Mouse (Mus musculus): ENCODE results near the gene Sptssa. TPM values are rescaled to one million over a fixed set of nuclear protein-coding genes. Genes with fewer than 3 reads are reported as not detected.
"Not testable (repeated sequence)": the region's sequence is repeated elsewhere in the genome, so short reads cannot be mapped to it uniquely, and the experiment has no call there.

Sptssa gene
- polyA plus RNA-seq, 1 experiment from 2014 or later, result 192 TPM

GRCm38 (mm10) chr12:54675396-54675795, 19.0 kb upstream of the Sptssa start:
- no peak for ATAC-seq (ENCODE audit: insufficient number of reproducible peaks, low FRiP score, low TSS enrichment, low read depth)
- no peak overlapping the region for H3K4me2 ChIP-seq (replicated peaks)
- H3K36me3 ChIP-seq, result peaks cover 56% of the 10 kb centered on the region
- H3K27ac ChIP-seq (replicated peaks), result no peak overlapping the region
- no peaks in the 10 kb centered on the region for H3K9me3 ChIP-seq (replicated peaks)
- no peak overlapping the region for H3K4me3 ChIP-seq (replicated peaks)
- no peaks in the 10 kb centered on the region for H3K27me3 ChIP-seq
- WGBS, result 96% methylated on average over 4 of the region's 4 CpGs
- H3K4me1 ChIP-seq, result no peaks in the 10 kb centered on the region
- no peak overlapping the region for H3K9ac ChIP-seq

- no peak for ATAC-seq (ENCODE audit: insufficient number of reproducible peaks, low FRiP score, low TSS enrichment, low read depth)
- Histone ChIP-seq H3K27me3 (no peaks in the 10 kb centered on the region), H3K4me1 (no peaks in the 10 kb centered on the region), H3K4me3 (replicated peaks) (no peak overlapping the region), H3K9ac (no peak overlapping the region), H3K9me3 (replicated peaks) (no peaks in the 10 kb centered on the region), H3K4me2 (replicated peaks) (no peak overlapping the region), H3K27ac (replicated peaks) (no peak overlapping the region), H3K36me3 (peaks cover 35% of the 10 kb centered on the region)
- WGBS, result 75% methylated on average over 4 of the region's 4 CpGs
These were observed 14.9 kb upstream of the Sptssa start for GRCm38 (mm10) chr12:54671262-54671661.

GRCm38 (mm10) chr12:54668141-54668540, 11.8 kb upstream of the Sptssa start:
- H3K4me1 ChIP-seq, result no peaks in the 10 kb centered on the region
- no peak overlapping the region for H3K9ac ChIP-seq
- no peaks in the 10 kb centered on the region for H3K27me3 ChIP-seq
- H3K4me3 ChIP-seq (replicated peaks), result no peak overlapping the region
- no peaks in the 10 kb centered on the region for H3K9me3 ChIP-seq (replicated peaks)
- peaks cover 15% of the 10 kb centered on the region for H3K36me3 ChIP-seq
- WGBS, result 92% methylated on average over 1 of the region's 1 CpGs
- no peak overlapping the region for H3K27ac ChIP-seq (replicated peaks)
- no peak overlapping the region for H3K4me2 ChIP-seq (replicated peaks)
- ATAC-seq (ENCODE audit: insufficient number of reproducible peaks, low FRiP score, low TSS enrichment, low read depth), result no peak

GRCm38 (mm10) chr12:54665526-54665925, 9.2 kb upstream of the Sptssa start:
- WGBS, result 80% methylated on average over 6 of the region's 6 CpGs

GRCm38 (mm10) chr12:54661470-54661869, 5.1 kb upstream of the Sptssa start:
- WGBS, result 70% methylated on average over 5 of the region's 5 CpGs
- not testable (repeated sequence) for ATAC-seq (ENCODE audit: insufficient number of reproducible peaks, low FRiP score, low TSS enrichment, low read depth); H3K36me3 ChIP-seq; H3K4me1 ChIP-seq; H3K4me2 ChIP-seq (replicated peaks); H3K9me3 ChIP-seq (replicated peaks); H3K4me3 ChIP-seq (replicated peaks); H3K27ac ChIP-seq (replicated peaks); H3K27me3 ChIP-seq; H3K9ac ChIP-seq

More at GRCm38 (mm10) chr12:54665526-54665925, 9.2 kb upstream of the Sptssa start:
- ATAC-seq (ENCODE audit: insufficient number of reproducible peaks, low FRiP score, low TSS enrichment, low read depth), result no peak
- H3K4me2 ChIP-seq (replicated peaks), result no peak overlapping the region
- no peak overlapping the region for H3K4me3 ChIP-seq (replicated peaks)
- H3K27me3 ChIP-seq, result no peaks in the 10 kb centered on the region
- H3K36me3 ChIP-seq, result peaks cover 3% of the 10 kb centered on the region
- H3K9me3 ChIP-seq (replicated peaks), result no peaks in the 10 kb centered on the region
- no peak overlapping the region for H3K27ac ChIP-seq (replicated peaks)
- H3K9ac ChIP-seq, result no peak overlapping the region
- no peaks in the 10 kb centered on the region for H3K4me1 ChIP-seq

GRCm38 (mm10) chr12:54659901-54660300, 3.5 kb upstream of the Sptssa start:
- no peak for ATAC-seq (ENCODE audit: insufficient number of reproducible peaks, low FRiP score, low TSS enrichment, low read depth)
- Histone ChIP-seq H3K36me3 (no peaks in the 10 kb centered on the region), H3K4me3 (replicated peaks) (no peak overlapping the region), H3K4me2 (replicated peaks) (no peak overlapping the region), H3K27ac (replicated peaks) (no peak overlapping the region), H3K9me3 (replicated peaks) (no peaks in the 10 kb centered on the region), H3K9ac (no peak overlapping the region), H3K27me3 (no peaks in the 10 kb centered on the region), H3K4me1 (peaks cover 6% of the 10 kb centered on the region)
- WGBS, result 70% methylated on average over 3 of the region's 3 CpGs

- 64% methylated on average over 7 of the region's 7 CpGs for WGBS
- H3K4me3 ChIP-seq (replicated peaks), result no peak overlapping the region
- H3K27ac ChIP-seq (replicated peaks), result no peak overlapping the region
- H3K36me3 ChIP-seq, result no peaks in the 10 kb centered on the region
- H3K9me3 ChIP-seq (replicated peaks), result no peaks in the 10 kb centered on the region
- H3K27me3 ChIP-seq, result no peaks in the 10 kb centered on the region
- H3K9ac ChIP-seq, result no peak overlapping the region
- H3K4me2 ChIP-seq (replicated peaks), result no peak overlapping the region
- H3K4me1 ChIP-seq, result peaks cover 13% of the 10 kb centered on the region
- ATAC-seq (ENCODE audit: insufficient number of reproducible peaks, low FRiP score, low TSS enrichment, low read depth), result no peak
These were observed 2.2 kb upstream of the Sptssa start for GRCm38 (mm10) chr12:54658425-54659092.

GRCm38 (mm10) chr12:54657951-54658350, 1.6 kb upstream of the Sptssa start:
- Histone ChIP-seq H3K9me3 (replicated peaks) (no peaks in the 10 kb centered on the region), H3K27ac (replicated peaks) (no peak overlapping the region), H3K36me3 (no peaks in the 10 kb centered on the region), H3K27me3 (no peaks in the 10 kb centered on the region), H3K4me1 (peaks cover 13% of the 10 kb centered on the region), H3K4me2 (replicated peaks) (no peak overlapping the region), H3K9ac (no peak overlapping the region), H3K4me3 (replicated peaks) (no peak overlapping the region)
- WGBS, result 93% methylated on average over 5 of the region's 5 CpGs
- no peak for ATAC-seq (ENCODE audit: insufficient number of reproducible peaks, low FRiP score, low TSS enrichment, low read depth)

GRCm38 (mm10) chr12:54657226-54657625, 853 bp upstream of the Sptssa start:
- H3K4me2 ChIP-seq (replicated peaks), result peak overlapping the region; percentile 72
- no peak for ATAC-seq (ENCODE audit: insufficient number of reproducible peaks, low FRiP score, low TSS enrichment, low read depth)
- H3K27ac ChIP-seq (replicated peaks), result no peak overlapping the region
- H3K27me3 ChIP-seq, result no peaks in the 10 kb centered on the region
- H3K4me1 ChIP-seq, result peaks cover 17% of the 10 kb centered on the region
- H3K9ac ChIP-seq, result no peak overlapping the region
- no peaks in the 10 kb centered on the region for H3K36me3 ChIP-seq
- no peak overlapping the region; the same call in 1 of the 2 replicates for H3K4me3 ChIP-seq (replicated peaks)
- WGBS, result 57% methylated on average over 2 of the region's 2 CpGs
- H3K9me3 ChIP-seq (replicated peaks), result no peaks in the 10 kb centered on the region

GRCm38 (mm10) chr12:54656039-54656395, 356 bp downstream of the Sptssa start:
- WGBS, result under 1% methylated on average over 22 of the region's 22 CpGs
- peak overlapping the region; percentile 65 for H3K4me3 ChIP-seq (replicated peaks)
- peak overlapping the region; percentile 72 for H3K4me2 ChIP-seq (replicated peaks)
- no peaks in the 10 kb centered on the region for H3K36me3 ChIP-seq
- no peak; the same call in 1 of the 2 replicates for ATAC-seq (ENCODE audit: insufficient number of reproducible peaks, low FRiP score, low TSS enrichment, low read depth)
- H3K27ac ChIP-seq (replicated peaks), result peak overlapping the region; percentile 89
- H3K27me3 ChIP-seq, result no peaks in the 10 kb centered on the region
- no peaks in the 10 kb centered on the region for H3K9me3 ChIP-seq (replicated peaks)
- H3K4me1 ChIP-seq, result peaks cover 17% of the 10 kb centered on the region
- H3K9ac ChIP-seq, result peak overlapping the region; percentile 59

GRCm38 (mm10) chr12:54655292-54656038, 908 bp downstream of the Sptssa start:
- Histone ChIP-seq H3K27me3 (no peaks in the 10 kb centered on the region), H3K27ac (replicated peaks) (peak overlapping the region; percentile 89), H3K9ac (peak overlapping the region; percentile 59), H3K36me3 (peaks cover 1% of the 10 kb centered on the region), H3K4me1 (peaks cover 17% of the 10 kb centered on the region), H3K4me2 (replicated peaks) (peak overlapping the region; percentile 72), H3K9me3 (replicated peaks) (no peaks in the 10 kb centered on the region), H3K4me3 (replicated peaks) (peak overlapping the region; percentile 65)
- WGBS, result 14% methylated on average over 16 of the region's 16 CpGs
- no peak for ATAC-seq (ENCODE audit: insufficient number of reproducible peaks, low FRiP score, low TSS enrichment, low read depth)

Measured in embryonic facial prominence, embryonic 15.5 days (tissue).